Mouse (Mus musculus): ENCODE measurements around the gene Timd4. TPM values are rescaled to one million over a fixed set of nuclear protein-coding genes. Genes with fewer than 3 reads are reported as not detected.
A peak's percentile ranks its signal among the peaks of the same experiment; 100 is the strongest.

Gene Timd4
- polyA plus RNA-seq, 1 experiment from 2014 or later: 0.19 TPM

DNA sequence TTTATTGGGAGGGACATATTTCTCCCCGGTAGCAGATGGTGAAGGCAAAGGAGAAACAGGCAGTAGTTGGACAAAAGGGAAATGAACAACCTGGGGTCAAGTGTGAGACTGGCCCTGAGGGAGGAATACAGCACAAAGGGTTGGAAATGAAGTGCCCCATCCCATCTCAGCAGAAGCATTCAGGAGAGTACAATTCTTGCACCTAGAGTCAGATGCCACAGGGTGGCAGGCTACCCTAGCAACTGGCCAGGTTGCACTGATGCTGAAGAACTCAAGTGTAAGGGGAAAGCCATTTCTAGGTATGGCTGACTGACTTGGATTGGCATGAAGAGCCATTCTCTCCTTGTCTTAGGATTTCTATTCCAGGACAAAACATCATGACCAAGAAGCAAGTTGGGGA, 54.2 kb downstream of the Timd4 start:
- H3K27ac ChIP-seq: no peak overlapping the region
- no peaks in the 10 kb centered on the region for H3K9me3 ChIP-seq
- peak; percentile 56; the same call in 1 of the 2 replicates for ATAC-seq
- 95% methylated on average over 1 of the region's 1 CpGs for WGBS
- H3K36me3 ChIP-seq: no peaks in the 10 kb centered on the region
- H3K9ac ChIP-seq (replicated peaks): no peak overlapping the region
- H3K4me2 ChIP-seq (replicated peaks): no peak overlapping the region
- H3K27me3 ChIP-seq: no peaks in the 10 kb centered on the region
- no peaks in the 10 kb centered on the region for H3K4me1 ChIP-seq (replicated peaks)
- no peak overlapping the region for H3K4me3 ChIP-seq (replicated peaks)

DNA sequence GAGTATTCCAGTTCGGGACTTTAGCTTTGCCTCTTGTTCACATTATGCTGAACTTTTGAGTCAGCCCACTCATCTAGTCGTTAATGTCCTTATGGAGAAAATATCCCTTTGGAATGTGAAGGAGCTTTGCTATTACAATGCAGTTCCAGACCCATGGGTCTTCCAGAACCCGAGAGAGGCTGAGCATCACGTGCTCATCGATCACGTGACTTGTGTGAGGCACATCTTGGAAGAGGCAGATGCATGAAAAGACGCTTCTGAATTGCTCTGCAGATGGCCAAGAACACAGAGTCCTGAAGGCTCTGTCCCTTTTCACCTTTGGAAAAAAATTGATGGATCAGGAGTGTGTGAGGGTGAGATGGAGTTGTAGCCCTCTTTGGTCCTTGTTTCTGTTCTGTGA, 58.0 kb downstream of the Timd4 start:
- WGBS: 83% methylated on average over 7 of the region's 7 CpGs
- Histone ChIP-seq H3K36me3 (no peaks in the 10 kb centered on the region), H3K4me1 (replicated peaks) (no peaks in the 10 kb centered on the region), H3K9ac (replicated peaks) (no peak overlapping the region), H3K27ac (no peak overlapping the region), H3K9me3 (no peaks in the 10 kb centered on the region), H3K4me3 (replicated peaks) (no peak overlapping the region), H3K27me3 (no peaks in the 10 kb centered on the region), H3K4me2 (replicated peaks) (no peak overlapping the region)
- no peak for ATAC-seq

DNA sequence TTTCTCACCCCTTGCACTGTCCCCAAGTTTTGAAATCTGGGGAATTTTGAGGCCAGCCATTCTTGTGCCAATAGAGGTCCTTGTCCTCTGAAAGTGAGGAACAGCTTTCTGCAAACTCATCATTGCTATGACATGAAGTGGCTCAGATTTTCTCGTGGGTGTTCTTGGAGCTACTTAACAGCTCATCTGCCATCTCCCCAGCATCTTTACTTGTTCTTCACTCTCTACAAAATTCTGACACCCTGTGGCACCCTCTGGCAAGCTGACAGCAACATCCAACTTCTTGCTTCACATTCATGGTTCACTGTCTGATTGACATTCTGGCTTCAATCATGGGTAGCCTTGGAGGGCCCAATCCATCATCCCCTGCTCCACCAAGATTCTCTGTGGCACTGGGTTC, 65.2 kb downstream of the Timd4 start:
- no peak overlapping the region for H3K27ac ChIP-seq
- H3K27me3 ChIP-seq: no peaks in the 10 kb centered on the region
- H3K4me3 ChIP-seq (replicated peaks): no peak overlapping the region
- ATAC-seq: no peak
- 85% methylated on average over 1 of the region's 1 CpGs for WGBS
- H3K36me3 ChIP-seq: no peaks in the 10 kb centered on the region
- H3K4me1 ChIP-seq (replicated peaks): no peaks in the 10 kb centered on the region
- no peak overlapping the region for H3K4me2 ChIP-seq (replicated peaks)
- no peaks in the 10 kb centered on the region for H3K9me3 ChIP-seq
- no peak overlapping the region for H3K9ac ChIP-seq (replicated peaks)

DNA sequence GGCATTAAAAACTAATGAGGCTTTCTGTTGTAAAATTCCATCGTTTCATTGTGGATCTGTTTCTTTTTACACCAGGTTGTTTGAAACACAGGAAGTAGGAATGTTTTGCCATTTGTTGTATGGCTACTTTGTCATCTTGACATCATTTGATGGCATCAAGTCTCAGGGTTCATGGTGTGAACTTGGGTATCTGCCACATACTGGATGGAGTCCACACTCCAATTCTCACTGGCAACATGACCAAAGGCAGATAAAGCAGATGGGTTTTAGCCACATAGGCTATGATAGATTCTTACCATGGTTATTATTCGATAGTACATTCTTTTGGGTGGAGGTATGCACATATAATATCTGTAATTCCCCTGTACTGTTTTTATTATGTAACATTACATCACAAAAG, 71.9 kb downstream of the Timd4 start:
- no peak for ATAC-seq
- no peak overlapping the region for H3K4me3 ChIP-seq (replicated peaks)
- H3K4me2 ChIP-seq (replicated peaks): no peak overlapping the region
- no peaks in the 10 kb centered on the region for H3K4me1 ChIP-seq (replicated peaks)
- H3K9me3 ChIP-seq: no peaks in the 10 kb centered on the region
- H3K27me3 ChIP-seq: no peaks in the 10 kb centered on the region
- H3K36me3 ChIP-seq: no peaks in the 10 kb centered on the region
- H3K9ac ChIP-seq (replicated peaks): no peak overlapping the region
- no peak overlapping the region for H3K27ac ChIP-seq
- 84% methylated on average over 2 of the region's 2 CpGs for WGBS

DNA sequence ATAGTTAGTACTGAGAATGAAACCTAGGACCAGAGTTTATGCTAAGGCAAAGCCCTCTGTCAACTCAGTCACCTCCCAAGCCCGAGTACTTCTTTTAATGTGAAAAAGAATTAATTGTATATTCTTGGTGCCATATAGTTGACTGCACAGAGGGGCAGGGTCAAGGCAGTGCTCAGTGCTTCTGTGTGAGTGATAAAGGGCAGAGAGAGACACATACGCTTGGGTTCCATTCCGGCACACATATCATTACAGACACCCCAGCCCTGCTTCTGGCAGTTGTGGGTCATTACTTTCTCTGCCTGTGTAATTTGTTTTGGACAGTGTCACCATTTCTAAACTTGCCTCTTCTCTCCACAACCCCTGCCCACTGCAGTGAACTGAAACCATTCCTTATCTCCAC, 78.5 kb downstream of the Timd4 start:
- Histone ChIP-seq H3K9ac (replicated peaks) (no peak overlapping the region), H3K4me1 (replicated peaks) (no peaks in the 10 kb centered on the region), H3K4me3 (replicated peaks) (no peak overlapping the region), H3K27ac (no peak overlapping the region), H3K9me3 (no peaks in the 10 kb centered on the region), H3K27me3 (no peaks in the 10 kb centered on the region), H3K4me2 (replicated peaks) (no peak overlapping the region), H3K36me3 (no peaks in the 10 kb centered on the region)
- ATAC-seq: no peak
- whole genome bisulfite sequencing: 85% methylated on average over 3 of the region's 3 CpGs

Other genes starting within 250 kb of the Timd4 start
- not detected in 2 replicates for gene BC053393, start 239.3 kb upstream of the Timd4 start, polyA plus RNA-seq (2015; fragmentation: Nextera tagmentation; extraction: Ambion mirVana)
- gene Dppa1, start 181.5 kb upstream of the Timd4 start, polyA plus RNA-seq (2015; fragmentation: Nextera tagmentation; extraction: Ambion mirVana): not detected in 2 replicates
- 0.11 TPM in 1 of 2 replicates, not detected in the other for gene Timd2, start 103.7 kb upstream of the Timd4 start, polyA plus RNA-seq (2015; fragmentation: Nextera tagmentation; extraction: Ambion mirVana)
- gene Havcr1, start 75.7 kb upstream of the Timd4 start, polyA plus RNA-seq (2015; fragmentation: Nextera tagmentation; extraction: Ambion mirVana): not detected in 2 replicates